Mouse (Mus musculus): ENCODE data around the gene Itgav.

DNA sequence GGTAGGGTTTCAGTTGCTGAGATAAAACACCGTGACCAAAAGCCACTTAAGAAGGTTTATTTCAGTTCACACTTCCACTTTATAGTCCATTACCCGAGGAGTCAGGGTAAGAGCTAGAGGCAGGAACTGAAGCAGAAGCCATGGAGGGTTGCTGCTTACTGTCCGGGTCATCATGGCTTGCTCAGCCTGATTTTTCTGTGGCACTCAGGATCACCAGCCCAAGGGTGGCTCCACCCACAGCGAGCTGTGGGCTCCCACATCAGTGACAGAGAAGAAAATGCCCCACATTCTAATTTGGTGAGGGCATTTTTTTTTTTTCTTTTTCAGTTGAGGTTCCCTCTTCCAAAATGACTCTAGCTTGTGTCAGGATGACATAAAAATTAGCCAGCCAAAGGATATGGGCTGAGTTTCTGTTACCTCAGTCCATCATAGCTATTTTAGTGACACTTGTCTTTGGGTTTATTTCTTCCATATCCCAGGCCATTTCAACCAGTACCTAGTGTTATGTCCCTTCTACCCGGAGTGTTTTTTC, 30.2 kb downstream of the Itgav start:
- TF ChIP-seq TAL1 (IDR thresholded peaks at IDR 0.05; ENCODE audit: low read length) (no peak), GATA1 (IDR thresholded peaks at IDR 0.05; ENCODE audit: low read length) (no peak)
